Mouse (Mus musculus) lung, embryonic 14.5 days (tissue): ENCODE data around the gene Chd9. TPM values are rescaled to one million over a fixed set of nuclear protein-coding genes. Genes with fewer than 3 reads are reported as not detected.

Experiments
- ATAC-seq: fragments of 200-750 bp; cut with Nextera tagmentation; 2 replicates; pipeline ENCODE4 v1.8.0; 2017; ENCODE audit warnings: mild to moderate bottlenecking, moderate TSS enrichment, moderate library complexity; ENCODE audit not compliant: insufficient read depth
- DNase-seq: peaks from one replicate; pipeline ENCODE4 v3.0.0-alpha.2; 2015
- H3K27ac ChIP-seq: fragments of 300-500 bp; sonication (generic); 2 replicates; pipeline ENCODE4 v1.5.1; 2014; ENCODE audit warnings: low read depth, mild to moderate bottlenecking, moderate library complexity
- H3K27me3 ChIP-seq: fragments of 300-500 bp; sonication (generic); 2 replicates; pipeline ENCODE4 v1.6.1; 2014; ENCODE audit warnings: low read length, control low read depth; ENCODE audit not compliant: insufficient read depth
- H3K36me3 ChIP-seq: fragments of 300-500 bp; sonication (generic); 2 replicates; pipeline ENCODE4 v1.6.1; 2014; ENCODE audit warnings: control low read depth; ENCODE audit not compliant: insufficient read depth
- H3K4me1 ChIP-seq: fragments of 300-500 bp; sonication (generic); 2 replicates; pipeline ENCODE4 v1.6.1; 2014; ENCODE audit warnings: antibody characterized with exemption, control low read depth; ENCODE audit not compliant: insufficient read depth
- H3K4me2 ChIP-seq: fragments of 300-500 bp; sonication (generic); 2 replicates; pipeline ENCODE4 v1.6.1; 2014; ENCODE audit warnings: mild to moderate bottlenecking
- H3K4me3 ChIP-seq: fragments of 300-500 bp; sonication (generic); 2 replicates; pipeline ENCODE4 v1.5.1; 2014; ENCODE audit warnings: low read depth, low read length
- H3K9ac ChIP-seq: fragments of 300-500 bp; sonication (generic); 2 replicates; pipeline ENCODE4 v1.6.1; 2014
- H3K9me3 ChIP-seq: fragments of 300-500 bp; sonication (generic); 2 replicates; pipeline ENCODE4 v1.6.1; 2016; ENCODE audit warnings: low read depth, low read length, control low read depth
- CTCF ChIP-seq: IDR thresholded peaks from 2 replicates; pipeline ENCODE4 v1.5.1; 2016; ENCODE audit warnings: antibody characterized with exemption, low read depth
- WGBS: fragments of 180-500 bp; shearing (Covaris S2); extraction: QIAGEN DNeasy Blood & Tissue Kit; methylation state at CpG from one replicate; pipeline ENCODE4 v1.1.7; 2014; 5-methylcytosine and 5-hydroxymethylcytosine counted together
- microRNA-seq: library from miRNA; unstranded; fragments of <30 nt; microRNA quantifications from one replicate; pipeline ENCODE4, GENCODE M21; 2016; ENCODE audit warnings: borderline number of aligned reads
- polyA plus RNA-seq: library from polyadenylated mRNA; unstranded; fragments of >200 nt; fragmentation: Nextera tagmentation; extraction: Ambion mirVana; gene quantifications from 2 replicates; pipeline ENCODE4 v1.2.1, GENCODE M21; 2014

The Chd9 gene
- polyA plus RNA-seq, 1 experiment from 2014 or later = 72.5 TPM

DNA sequence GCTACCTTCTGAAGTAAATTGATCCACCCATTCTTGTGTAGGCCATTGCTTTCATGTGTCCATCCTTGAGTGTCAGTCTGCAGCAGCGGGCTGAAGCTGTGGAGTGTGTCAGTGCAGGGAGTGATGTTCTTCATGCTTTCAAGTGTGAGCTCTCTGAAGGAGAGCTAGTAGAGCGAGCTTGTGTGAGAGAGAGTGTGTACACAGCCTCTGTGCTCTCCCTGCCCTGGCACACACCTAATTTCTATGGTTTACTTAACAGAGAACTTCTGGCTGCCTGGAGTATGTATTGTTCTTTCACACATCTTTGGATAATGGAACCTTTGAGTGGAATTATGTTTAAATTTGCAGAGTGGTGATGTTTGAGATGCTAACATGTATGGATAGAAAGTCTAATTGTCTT, 261.4 kb downstream of the Chd9 start:
- Histone ChIP-seq H3K36me3 (peaks cover 61% of the 10 kb centered on the region), H3K4me1 (no peaks in the 10 kb centered on the region), H3K9me3 (no peaks in the 10 kb centered on the region), H3K27me3 (no peaks in the 10 kb centered on the region), H3K4me3 (no peak overlapping the region), H3K9ac (no peak overlapping the region), H3K27ac (peak overlapping the region; percentile 46; the same call in 1 of the 2 replicates), H3K4me2 (no peak overlapping the region)
- WGBS = 68% methylated on average over 2 of the region's 2 CpGs
- TF ChIP-seq CTCF = no peak
- ATAC-seq (peak; percentile 62; the same call in 1 of the 2 replicates), DNase-seq (peak; percentile 24)

DNA sequence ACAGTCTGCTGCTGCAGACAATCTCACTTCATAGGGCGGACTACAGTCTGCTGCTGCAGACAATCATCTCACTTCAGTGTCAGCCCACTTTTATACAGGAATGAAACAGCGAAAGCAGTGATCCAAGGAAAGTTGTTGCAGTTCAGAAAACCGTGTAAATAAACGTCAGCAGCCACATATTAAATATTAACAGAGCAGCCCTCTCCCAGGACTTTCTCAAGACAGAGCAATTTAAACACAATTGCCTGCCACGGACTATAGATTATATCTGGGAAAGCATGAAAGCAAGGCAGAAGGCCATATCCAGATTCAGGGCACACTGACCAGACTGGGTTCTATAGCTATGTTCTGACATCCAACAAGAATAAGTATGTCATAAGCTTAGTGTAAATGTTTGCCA, 266.0 kb downstream of the Chd9 start:
- 59% methylated on average over 5 of the region's 5 CpGs for WGBS
- no peaks in the 10 kb centered on the region for H3K27me3 ChIP-seq
- H3K36me3 ChIP-seq = peaks cover 57% of the 10 kb centered on the region
- ATAC-seq (no peak), DNase-seq (peak; percentile 11)
- H3K4me2 ChIP-seq = no peak overlapping the region
- TF ChIP-seq CTCF = no peak
- no peak overlapping the region for H3K9ac ChIP-seq
- H3K4me1 ChIP-seq = no peaks in the 10 kb centered on the region
- H3K4me3 ChIP-seq = no peak overlapping the region
- no peak overlapping the region for H3K27ac ChIP-seq
- no peaks in the 10 kb centered on the region for H3K9me3 ChIP-seq

DNA sequence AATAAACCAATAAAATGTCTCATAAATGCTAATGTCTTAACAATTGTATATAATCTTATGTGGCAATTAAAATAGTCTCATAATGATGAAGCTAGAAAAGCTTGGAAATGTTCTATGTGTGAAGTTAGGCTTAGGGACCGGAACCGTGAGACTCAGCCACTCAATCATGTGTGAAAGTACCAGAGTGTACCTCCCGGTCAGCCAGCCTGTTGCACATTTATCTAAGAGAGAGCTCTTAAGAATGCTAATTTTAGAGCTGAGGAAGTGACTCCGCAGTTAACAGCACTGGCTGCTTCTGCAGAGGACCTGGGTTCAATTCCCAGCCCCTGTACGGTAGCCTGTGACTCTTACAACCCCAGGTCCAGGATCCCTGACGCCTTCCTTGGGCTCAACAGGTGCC, 270.0 kb downstream of the Chd9 start:
- H3K9me3 ChIP-seq = no peaks in the 10 kb centered on the region
- WGBS = 80% methylated on average over 6 of the region's 6 CpGs
- H3K4me1 ChIP-seq = no peaks in the 10 kb centered on the region
- H3K4me3 ChIP-seq = no peak overlapping the region
- H3K4me2 ChIP-seq = no peak overlapping the region
- no peak for TF ChIP-seq CTCF
- no peak overlapping the region for H3K9ac ChIP-seq
- no peak for ATAC-seq
- H3K27ac ChIP-seq = no peak overlapping the region
- H3K36me3 ChIP-seq = peaks cover 41% of the 10 kb centered on the region
- no peak for DNase-seq
- no peaks in the 10 kb centered on the region for H3K27me3 ChIP-seq

Small RNAs within 50 kb of the gene (microRNA-seq; reads per million reads assigned to microRNA genes)
- gene Gm44382 = not detected

Other genes with a start within 250 kb of the Chd9 start
- not detected in 2 replicates for gene Gm19935, start 11.0 kb upstream of the Chd9 start, polyA plus RNA-seq
- 19.5 and 23.2 TPM in 2 replicates for gene Rbl2, start 241.7 kb downstream of the Chd9 start, polyA plus RNA-seq